16 mouse cellular contexts compared by ENCODE assay signal in genomic region chr11:50736548-50736947, GRCm38 (mm10).
"Had no signal": no experiment of that assay in that cellular context is flagged by ENCODE, and none has a peak within 500 bp of the region (broad histone marks: within the 10 kb centered on the region; RNA-seq: fewer than 3 reads in every experiment).

No protein-coding gene starts in this region.

- H3K4me3 ChIP-seq: neural tube, embryonic 12.5 days; neural tube, embryonic 13.5 days; neural tube, embryonic 15.5 days; stomach, embryonic 15.5 days had no signal

- H3K27me3 ChIP-seq: neural tube, embryonic 12.5 days; neural tube, embryonic 13.5 days; neural tube, embryonic 15.5 days; stomach, embryonic 15.5 days had no signal

- H3K4me1 ChIP-seq: neural tube, embryonic 12.5 days; neural tube, embryonic 13.5 days; neural tube, embryonic 15.5 days; stomach, embryonic 15.5 days had no signal

- H3K9me3 ChIP-seq: neural tube, embryonic 12.5 days; neural tube, embryonic 13.5 days; neural tube, embryonic 15.5 days; stomach, embryonic 15.5 days had no signal

- H3K4me2 ChIP-seq: neural tube, embryonic 12.5 days; neural tube, embryonic 13.5 days; neural tube, embryonic 15.5 days; stomach, embryonic 15.5 days had no signal

- H3K27ac ChIP-seq: neural tube, embryonic 12.5 days; neural tube, embryonic 13.5 days; neural tube, embryonic 15.5 days; stomach, embryonic 15.5 days; stomach, postnatal 0 days had no signal

- H3K9ac ChIP-seq: neural tube, embryonic 12.5 days; neural tube, embryonic 13.5 days; neural tube, embryonic 15.5 days; stomach, embryonic 15.5 days had no signal

- DNase-seq: retina, postnatal 1 day; right cerebral cortex, adult 18-20 months; right cerebral cortex, postnatal 14 days; right cerebral cortex, postnatal 25 days; right cerebral cortex, postnatal 4 days; thymus, adult 18-20 months; thymus, adult 2 months; thymus, postnatal 14 days; thymus, postnatal 25 days; thymus, postnatal 36 days; thymus, postnatal 4 days had no signal

- H3K36me3 ChIP-seq: neural tube, embryonic 12.5 days; neural tube, embryonic 13.5 days; neural tube, embryonic 15.5 days; stomach, embryonic 15.5 days had no signal
